In genomic region chr3:68691100-68691778, GRCm38 (mm10) we compare ENCODE assay signal across 15 mouse cellular contexts. TPM values are rescaled to one million over a fixed set of nuclear protein-coding genes. Genes with fewer than 3 reads are reported as not detected.
DNase-seq lines count a peak whose midpoint lies in the region; ATAC-seq and TF ChIP-seq lines count a peak whose summit lies in the region.
"Had no signal": no experiment of that assay in that cellular context is flagged by ENCODE, and none has a peak within 500 bp of the region (broad histone marks: within the 10 kb centered on the region; RNA-seq: fewer than 3 reads in every experiment).

No protein-coding gene starts in this region.

- intact Hi-C loops in heart, postnatal 10 days (cut with DNase I), result loop anchor here (5.0 kb wide), 1 partner anchor 74 kb away; no protein-coding TSS in a partner anchor
- intact Hi-C loops in left cerebral cortex, postnatal 10 days (cut with DNase I), result loop anchor here (5.0 kb wide), 1 partner anchor 44 kb away; no protein-coding TSS in a partner anchor

- peak overlapping the region; percentile 50 for H3K4me2 ChIP-seq in heart, embryonic 15.5 days
- H3K4me2 ChIP-seq in intestine, postnatal 0 days (replicated peaks; ENCODE audit: low read depth), result no peak overlapping the region
- H3K4me2 ChIP-seq: lung, embryonic 15.5 days had no signal

- no peaks in the 10 kb centered on the region; the same call in 1 of the 2 replicates for H3K4me1 ChIP-seq in heart, embryonic 15.5 days (replicated peaks)
- peaks cover 6% of the 10 kb centered on the region for H3K4me1 ChIP-seq in bone marrow, adult 2 months (ENCODE audit: control insufficient read depth, insufficient read depth, low read length)
- H3K4me1 ChIP-seq in intestine, postnatal 0 days (replicated peaks; ENCODE audit: control insufficient read depth, insufficient read depth, low read length), result no peaks in the 10 kb centered on the region

- H3K36me3 ChIP-seq in heart, embryonic 15.5 days, result no peaks in the 10 kb centered on the region
- no peaks in the 10 kb centered on the region for H3K36me3 ChIP-seq in intestine, postnatal 0 days (ENCODE audit: control insufficient read depth, insufficient read depth)
- H3K36me3 ChIP-seq: G1E; lung, embryonic 15.5 days had no signal

- TF ChIP-seq POLR2A in bone marrow, adult 2 months (IDR thresholded peaks at IDR 0.05; ENCODE audit: borderline replicate concordance, control insufficient read depth, low read depth, low read length), result peak; percentile 49; the same call in 1 of the 2 replicates

- no peak overlapping the region for H3K9ac ChIP-seq in heart, embryonic 15.5 days
- H3K9ac ChIP-seq in intestine, postnatal 0 days (ENCODE audit: low read depth, low read length), result no peak overlapping the region
- H3K9ac ChIP-seq: lung, embryonic 15.5 days had no signal

- H3K4me3 ChIP-seq in heart, embryonic 15.5 days, result peak overlapping the region; percentile 31
- peak overlapping the region; percentile 73 for H3K4me3 ChIP-seq in bone marrow, adult 2 months (replicated peaks; ENCODE audit: control insufficient read depth, low read depth, low read length)
- no peak overlapping the region for H3K4me3 ChIP-seq in intestine, postnatal 0 days (ENCODE audit: low read depth, low read length)
- H3K4me3 ChIP-seq: lung, embryonic 15.5 days had no signal

- no peak for ATAC-seq in heart, embryonic 15.5 days (replicated peaks; ENCODE audit: insufficient number of reproducible peaks, insufficient read depth, low FRiP score, low read depth)
- ATAC-seq in megakaryocyte, adult 5-6 weeks (ENCODE audit: poor library complexity, severe bottlenecking), result peak; percentile 47
- ATAC-seq in intestine, postnatal 0 days, result no peak

- no peak overlapping the region for H3K27ac ChIP-seq in heart, embryonic 15.5 days
- H3K27ac ChIP-seq in bone marrow, adult 2 months (ENCODE audit: control insufficient read depth, insufficient read depth, low read depth, low read length, poor library complexity), result peak overlapping the region; percentile 68
- H3K27ac ChIP-seq in intestine, postnatal 0 days (ENCODE audit: low read depth, low read length), result no peak overlapping the region
- H3K27ac ChIP-seq: kidney, postnatal 0 days; lung, embryonic 15.5 days had no signal

- 48% methylated on average over 28 of the region's 28 CpGs for WGBS in heart, embryonic 15.5 days
- WGBS in bone marrow, adult 2 months, result 3% methylated on average over 28 of the region's 28 CpGs
- 80% methylated on average over 28 of the region's 28 CpGs for WGBS in intestine, postnatal 0 days

- no peaks in the 10 kb centered on the region for H3K27me3 ChIP-seq in heart, embryonic 15.5 days
- no peaks in the 10 kb centered on the region for H3K27me3 ChIP-seq in intestine, postnatal 0 days (replicated peaks; ENCODE audit: control insufficient read depth, insufficient read depth, low read length)
- H3K27me3 ChIP-seq: lung, embryonic 15.5 days had no signal

- no peaks in the 10 kb centered on the region for H3K9me3 ChIP-seq in heart, embryonic 15.5 days (replicated peaks)
- no peaks in the 10 kb centered on the region for H3K9me3 ChIP-seq in intestine, postnatal 0 days (ENCODE audit: control insufficient read depth)
- H3K9me3 ChIP-seq: lung, embryonic 15.5 days had no signal

- no peak for DNase-seq in heart, postnatal 10 days
- DNase-seq in CD4-positive, CD25-positive, alpha-beta regulatory T cell, adult 2 months (ENCODE audit: low read depth, low spot score), result peak; percentile 33
- DNase-seq in left cerebral cortex, postnatal 10 days (ENCODE audit: extremely low spot score in 1 of 2, low spot score in 2 of 2), result no peak
- DNase-seq in frontal cortex, postnatal 36 days (ENCODE audit: low spot score in 2 of 2), result no peak
- DNase-seq: cerebellum, postnatal 36 days; retina, postnatal 1 day; thymus, postnatal 14 days had no signal

- no peak for TF ChIP-seq CTCF in bone marrow, adult 2 months (IDR thresholded peaks at IDR 0.05; ENCODE audit: control insufficient read depth, insufficient read depth, low read length)
- TF ChIP-seq CTCF in intestine, postnatal 0 days (IDR thresholded peaks at IDR 0.05; ENCODE audit: low read depth), result no peak

RNA-seq across cellular contexts. Expression of gene Il12a, which starts 0.8 kb away (rescaled TPM):
- polyA plus RNA-seq in heart, embryonic 15.5 days (2015; fragmentation: Nextera tagmentation; extraction: Ambion mirVana), result 0.15 TPM in 1 of 2 replicates, not detected in the other
- under 1 TPM in 1 of 2 experiments, not detected in 1; 0.20 TPM for total RNA-seq in heart, postnatal 10 days (2021)
- polyA plus RNA-seq in bone marrow, adult 2 months (2011; ENCODE audit: insufficient read depth, insufficient read length, low replicate concordance, missing spikeins), result 11.9 and 14.5 TPM in 2 replicates
- total RNA-seq in megakaryocyte, adult 5-6 weeks (2015), result 1.1 and 1.9 TPM in 2 replicates
- 3.1 and 7.6 TPM in 2 replicates for total RNA-seq in megakaryocyte, adult 5-6 weeks (2017)
- total RNA-seq in left cerebral cortex, postnatal 10 days (2021), result under 1 TPM; 0.93 to 0.94 TPM
- not detected in 2 replicates for polyA plus RNA-seq in intestine, postnatal 0 days (2015; fragmentation: Nextera tagmentation; extraction: Ambion mirVana)
- polyA plus RNA-seq: G1E; gonadal fat pad, adult 2 months had no signal
